Mouse (Mus musculus) CH12.LX (cell line): ENCODE data around the gene Celf2. TPM values are rescaled to one million over a fixed set of nuclear protein-coding genes. Genes with fewer than 3 reads are reported as not detected.

Experiments used
- DNase-seq: peaks from one replicate; pipeline ENCODE4 v3.0.0-alpha.2; 2013; ENCODE audit errors: extremely low read depth
- H3K27ac ChIP-seq: 2 replicates; pipeline ENCODE4 v1.5.1; 2012; ENCODE audit warnings: low read depth, mild to moderate bottlenecking, control low read depth, moderate library complexity; ENCODE audit not compliant: insufficient read depth
- H3K27me3 ChIP-seq: replicated peaks from 2 replicates; pipeline ENCODE3; 2012; ENCODE audit warnings: inconsistent platforms
- H3K36me3 ChIP-seq, 2 experiments: replicated peaks in 1 of 2; 2 replicates each; pipeline versions ENCODE3 to v1.6.1; 2012; ENCODE audit warnings: inconsistent platforms in 1 of 2, low read length in 1 of 2, mild to moderate bottlenecking in 1 of 2, mixed read lengths in 1 of 2, moderate library complexity in 1 of 2; ENCODE audit not compliant: control insufficient read depth in 1 of 2, insufficient read depth in 1 of 2
- H3K4me1 ChIP-seq, 2 experiments: 2 replicates each; pipeline ENCODE4 v1.6.1; 2012; ENCODE audit warnings: inconsistent platforms in 1 of 2, moderate library complexity in 1 of 2; ENCODE audit not compliant: insufficient read depth in 2 of 2, control insufficient read depth in 1 of 2
- H3K4me2 ChIP-seq: 2 replicates; pipeline ENCODE4 v1.6.1; 2012; ENCODE audit warnings: low read depth, mild to moderate bottlenecking, control low read depth; ENCODE audit not compliant: poor library complexity, insufficient read depth, severe bottlenecking
- H3K4me3 ChIP-seq, 3 experiments: fragments of 150-350 bp in 1 of 3; sonication (generic) in 1 of 3; replicated peaks in 1 of 3; 2 replicates each; pipeline versions ENCODE3 to v1.5.1; 2011 to 2012; ENCODE audit warnings: low read depth in 2 of 3, low read length in 2 of 3, mild to moderate bottlenecking in 2 of 3, moderate library complexity in 2 of 3, control low read depth in 1 of 3, improper control_type of control experiment in 1 of 3, inconsistent platforms in 1 of 3, mixed read lengths in 1 of 3; ENCODE audit not compliant: poor library complexity in 1 of 3
- H3K79me2 ChIP-seq: replicated peaks from 2 replicates; pipeline ENCODE4 v1.6.1; 2012; ENCODE audit warnings: mild to moderate bottlenecking, moderate library complexity; ENCODE audit not compliant: control insufficient read depth, poor library complexity, insufficient read depth, severe bottlenecking; ENCODE audit errors: extremely low read depth
- H3K9ac ChIP-seq: 2 replicates; pipeline ENCODE4 v1.6.1; 2012; ENCODE audit warnings: low read depth, mild to moderate bottlenecking, control low read depth, moderate library complexity; ENCODE audit not compliant: insufficient read depth
- H3K9me3 ChIP-seq: replicated peaks from 2 replicates; pipeline ENCODE3; 2012; ENCODE audit warnings: low read length, inconsistent platforms, mixed read lengths
- BHLHE40 ChIP-seq: IDR thresholded peaks from 2 replicates; pipeline ENCODE4 v1.6.1; 2011; ENCODE audit warnings: mild to moderate bottlenecking, low read depth, low read length, improper control_type of control experiment
- CHD1 ChIP-seq: IDR thresholded peaks from 2 replicates; pipeline ENCODE4 v1.6.1; 2012; ENCODE audit warnings: low read depth, low read length, improper control_type of control experiment, inconsistent platforms
- EP300 ChIP-seq: IDR thresholded peaks from 2 replicates; pipeline ENCODE4 v1.6.1; 2011; ENCODE audit warnings: low read length, improper control_type of control experiment
- ETS1 ChIP-seq: conservative IDR thresholded peaks from 2 replicates; pipeline ENCODE4 v1.6.1; 2012; ENCODE audit warnings: low read depth, mild to moderate bottlenecking, inconsistent platforms, low read length, improper control_type of control experiment, moderate library complexity
- HCFC1 ChIP-seq: IDR thresholded peaks from 2 replicates; pipeline ENCODE4 v1.6.1; 2012; ENCODE audit warnings: low read depth, mild to moderate bottlenecking, inconsistent platforms, low read length, improper control_type of control experiment
- JUND ChIP-seq: conservative IDR thresholded peaks from 2 replicates; pipeline ENCODE4 v1.6.1; 2011; ENCODE audit warnings: low read depth, low read length, improper control_type of control experiment
- KAT2A ChIP-seq: IDR thresholded peaks from 2 replicates; pipeline ENCODE4 v1.6.1; 2012; ENCODE audit warnings: low read length, improper control_type of control experiment, inconsistent platforms; ENCODE audit not compliant: insufficient replicate concordance
- MAFK ChIP-seq: IDR thresholded peaks from 2 replicates; pipeline ENCODE4 v1.6.1; 2011; ENCODE audit warnings: low read length, improper control_type of control experiment; ENCODE audit not compliant: insufficient replicate concordance
- MEF2A ChIP-seq: IDR thresholded peaks from 2 replicates; pipeline ENCODE4 v1.6.1; 2014; ENCODE audit warnings: low read depth, mild to moderate bottlenecking, inconsistent platforms, low read length, improper control_type of control experiment, borderline replicate concordance
- MXI1 ChIP-seq: IDR thresholded peaks from 2 replicates; pipeline ENCODE4 v1.6.1; 2011; ENCODE audit warnings: mild to moderate bottlenecking, low read depth, low read length, improper control_type of control experiment
- MYC ChIP-seq: IDR thresholded peaks from 2 replicates; pipeline ENCODE4 v1.6.1; 2011; ENCODE audit warnings: low read depth, mild to moderate bottlenecking, improper control_type of control experiment, low read length
- NRF1 ChIP-seq: IDR thresholded peaks from 2 replicates; pipeline ENCODE4 v1.6.1; 2014; ENCODE audit warnings: low read depth, mild to moderate bottlenecking, inconsistent platforms, low read length, improper control_type of control experiment, moderate library complexity
- PAX5 ChIP-seq: IDR thresholded peaks from 2 replicates; pipeline ENCODE4 v1.6.1; 2012; ENCODE audit warnings: low read length, inconsistent platforms, mixed read lengths
- POLR2A ChIP-seq: IDR thresholded peaks from 2 replicates; pipeline ENCODE4 v1.6.1; 2011; ENCODE audit warnings: low read depth, mild to moderate bottlenecking, improper control_type of control experiment, low read length
- POLR2AphosphoS2 ChIP-seq: IDR thresholded peaks from 2 replicates; pipeline ENCODE4 v1.6.1; 2011; ENCODE audit warnings: low read depth, low read length, improper control_type of control experiment
- RCOR1 ChIP-seq: conservative IDR thresholded peaks from 2 replicates; pipeline ENCODE4 v1.6.1; 2012; ENCODE audit warnings: low read depth, mild to moderate bottlenecking, inconsistent platforms, low read length, improper control_type of control experiment
- SIN3A ChIP-seq: IDR thresholded peaks from 2 replicates; pipeline ENCODE4 v1.6.1; 2012; ENCODE audit warnings: low read length, improper control_type of control experiment, inconsistent platforms
- SMC3 ChIP-seq: IDR thresholded peaks from 2 replicates; pipeline ENCODE4 v1.6.1; 2011; ENCODE audit warnings: low read depth, low read length, improper control_type of control experiment
- UBTF ChIP-seq: IDR thresholded peaks from 2 replicates; pipeline ENCODE4 v1.6.1; 2012; ENCODE audit warnings: low read depth, mild to moderate bottlenecking, inconsistent platforms, low read length, improper control_type of control experiment, moderate library complexity
- ZMIZ1 ChIP-seq: IDR thresholded peaks from 2 replicates; pipeline ENCODE4 v1.6.1; 2012; ENCODE audit warnings: low read depth, mild to moderate bottlenecking, inconsistent platforms, low read length, improper control_type of control experiment
- dilution Hi-C: fragments of 300-500 bp; cut with MboI; formaldehyde crosslinking; loops from 2 replicates; pipeline ENCODE4 v1.14.3; 2020; ENCODE audit warnings: low sequenced_read_pairs; ENCODE audit not compliant: extremely low pct_unique_long_range_greater_than_20kb, extremely low pct_ligation_motif_present
- in situ Hi-C: fragments of 300-500 bp; cut with MboI; formaldehyde crosslinking; loops from 3 replicates; pipeline ENCODE4 v1.14.3; 2019; ENCODE audit warnings: low sequenced_read_pairs, low pct_ligation_motif_present, low pct_unique_long_range_greater_than_20kb, mixed read lengths
- polyA plus RNA-seq: library from polyadenylated mRNA; unstranded; fragments of >175 nt; gene quantifications from 2 replicates; pipeline ENCODE4 v1.2.1, GENCODE M21; 2012; ENCODE audit warnings: low read depth; ENCODE audit not compliant: insufficient read length
- total RNA-seq, 2 experiments: library from RNA; depleted of rRNA; stranded (reverse); fragments of 300-350 nt in 1 of 2; fragments of >200 nt in 1 of 2; gene quantifications; 2 replicates each; pipeline ENCODE4 v1.2.3; 2012 to 2014

The Celf2 gene
- total and polyA plus RNA-seq, 3 experiments, result 51.0 to 143 (median 103) TPM

DNA sequence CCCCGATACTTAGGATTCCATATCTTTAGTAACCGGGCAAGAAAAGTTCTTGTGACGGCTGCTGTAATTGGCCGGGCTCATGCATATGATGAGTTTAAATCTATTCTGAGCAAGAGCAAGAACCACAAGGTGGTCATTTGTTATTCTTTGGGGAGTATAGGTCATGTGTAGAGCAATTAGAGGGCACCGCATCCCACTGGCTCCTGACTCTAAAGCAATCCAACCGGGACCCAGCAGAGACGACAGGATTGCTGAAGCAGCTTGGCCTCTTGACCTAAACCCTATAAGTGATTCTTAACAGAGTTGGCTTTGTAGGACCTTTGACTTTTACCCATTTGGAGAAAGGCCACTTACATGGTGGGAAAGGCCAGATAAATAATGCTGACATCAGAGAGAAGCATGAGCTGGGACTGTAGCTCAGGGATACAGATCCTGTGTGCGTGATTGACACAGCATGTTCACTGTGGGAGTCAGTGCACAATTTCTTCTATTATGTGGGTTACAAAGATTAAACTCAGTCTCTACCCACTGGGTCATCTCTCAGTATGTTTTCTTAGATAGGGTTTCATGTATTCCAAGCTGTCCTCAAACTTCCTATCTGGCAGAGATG, 338.2 kb downstream of the Celf2 start:
- no peak overlapping the region for H3K27ac ChIP-seq
- no peak overlapping the region for H3K9ac ChIP-seq
- no peak overlapping the region for H3K4me3 ChIP-seq
- H3K9me3 ChIP-seq, result no peaks in the 10 kb centered on the region
- H3K27me3 ChIP-seq, result no peaks in the 10 kb centered on the region
- dilution Hi-C loops (no loop called here), in situ Hi-C loops (no loop called here)
- H3K36me3 ChIP-seq, result no peaks in the 10 kb centered on the region
- no peaks in the 10 kb centered on the region for H3K4me1 ChIP-seq
- DNase-seq, result no peak
- no peak overlapping the region for H3K4me2 ChIP-seq
- no peaks in the 10 kb centered on the region for H3K79me2 ChIP-seq
- no peak for TF ChIP-seq MXI1
- no peak for TF ChIP-seq ZMIZ1
- no peak for TF ChIP-seq ETS1
- TF ChIP-seq PAX5, result no peak
- TF ChIP-seq KAT2A, result no peak
- TF ChIP-seq, all 38 proteins: peak for 0

DNA sequence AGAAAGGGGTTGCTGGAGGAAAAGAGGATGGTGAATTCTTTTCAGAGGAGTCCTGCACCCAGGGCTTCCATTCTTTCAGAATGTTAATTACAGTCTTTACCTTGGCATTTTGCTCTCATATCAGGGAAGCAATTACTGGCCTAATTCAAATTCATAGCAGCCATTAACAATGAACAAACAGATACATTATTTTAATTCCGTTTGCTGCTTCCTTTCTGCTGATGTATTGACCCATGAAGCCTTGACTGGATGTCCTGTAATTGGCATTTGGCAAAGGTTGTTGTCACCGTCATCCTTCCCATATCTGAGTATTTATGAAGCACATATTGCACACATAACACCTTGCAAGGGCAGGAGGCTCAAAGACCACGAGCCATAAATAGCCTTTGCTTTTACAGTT, 343.6 kb downstream of the Celf2 start:
- in situ Hi-C loops, result no loop called here

DNA sequence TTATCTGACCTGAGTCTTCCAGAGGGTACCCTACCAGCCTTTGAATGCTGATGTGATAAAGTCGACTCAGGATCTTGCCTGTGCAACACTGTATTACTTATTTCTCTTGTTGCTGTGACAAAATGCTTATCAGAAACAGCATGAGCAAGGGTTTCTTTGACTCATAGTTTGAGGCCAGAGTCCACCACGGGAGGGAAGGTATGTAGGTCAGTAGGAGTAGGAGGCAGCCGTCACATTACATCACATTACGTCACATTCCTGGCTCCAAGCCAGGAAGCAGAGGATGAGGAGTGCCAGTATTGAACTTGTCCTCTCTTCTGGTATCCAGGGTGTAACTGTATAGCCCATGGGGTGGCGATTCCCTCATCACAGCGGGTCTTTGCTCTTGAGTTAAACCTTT, 349.3 kb downstream of the Celf2 start:
- Histone ChIP-seq H3K27ac (no peak overlapping the region), H3K79me2 (no peaks in the 10 kb centered on the region), H3K27me3 (no peaks in the 10 kb centered on the region), H3K9ac (no peak overlapping the region), H3K4me3 (no peak overlapping the region), H3K4me2 (no peak overlapping the region), H3K4me1 (peaks cover 0 to 6% of the 10 kb centered on the region in 2 experiments; a peak in 1 of 4 replicates), H3K9me3 (no peaks in the 10 kb centered on the region), H3K36me3 (no peaks in the 10 kb centered on the region)
- DNase-seq, result no peak
- in situ Hi-C loops, result no loop called here
- TF ChIP-seq RCOR1, result no peak
- TF ChIP-seq UBTF, result no peak
- no peak for TF ChIP-seq MYC
- no peak for TF ChIP-seq JUND
- no peak for TF ChIP-seq ZMIZ1
- TF ChIP-seq HCFC1, result no peak
- dilution Hi-C loops, result no loop called here

More for the DNA sequence above, 343.6 kb downstream of the Celf2 start:
- Histone ChIP-seq H3K27me3 (no peaks in the 10 kb centered on the region), H3K4me3 (no peak overlapping the region), H3K9ac (no peak overlapping the region), H3K9me3 (no peaks in the 10 kb centered on the region), H3K4me2 (no peak overlapping the region), H3K4me1 (no peaks in the 10 kb centered on the region), H3K79me2 (no peaks in the 10 kb centered on the region), H3K36me3 (no peaks in the 10 kb centered on the region), H3K27ac (no peak overlapping the region)
- TF ChIP-seq POLR2AphosphoS2, result no peak
- TF ChIP-seq MAFK, result no peak
- no peak for TF ChIP-seq MEF2A
- no peak for TF ChIP-seq JUND
- TF ChIP-seq RCOR1, result no peak
- TF ChIP-seq NRF1, result no peak
- no peak for TF ChIP-seq POLR2A
- no peak for TF ChIP-seq CHD1
- no peak for TF ChIP-seq EP300
- no peak for TF ChIP-seq BHLHE40
- no peak for TF ChIP-seq SMC3
- no peak for TF ChIP-seq SIN3A
- dilution Hi-C loops, result no loop called here
- DNase-seq, result no peak
